Mouse (Mus musculus) common myeloid progenitor, adult 5-6 weeks (primary cell): ENCODE results near the gene Ctu2. TPM values are rescaled to one million over a fixed set of nuclear protein-coding genes. Genes with fewer than 3 reads are reported as not detected.

ENCODE experiments used
- ATAC-seq: replicated peaks from 2 replicates; pipeline ENCODE4 v1.8.0; 2016; ENCODE audit warnings: low read depth, mild to moderate bottlenecking, moderate TSS enrichment, inconsistent platforms; ENCODE audit not compliant: poor library complexity, severe bottlenecking
- total RNA-seq: library from RNA; stranded (forward); fragments of 200-1000, 187-1606 nt; gene quantifications from 2 replicates; pipeline ENCODE4 v1.2.3, GENCODE M21; 2017

Ctu2 gene
- total RNA-seq = 7.8 and 26.5 TPM in 2 replicates

- ATAC-seq = peak; percentile 51
Observed at GRCm38 (mm10) chr8:122475580-122476320, at the start of gene Ctu2, which contains the start of gene Rnf166. TSS of gene Ctu2 (plus strand) at chr8:122476143. TSS of gene Rnf166 (minus strand) at chr8:122476064.

GRCm38 (mm10) chr8:122426145-122426544, 49.8 kb upstream of the Ctu2 start:
- ATAC-seq = no peak

DNA sequence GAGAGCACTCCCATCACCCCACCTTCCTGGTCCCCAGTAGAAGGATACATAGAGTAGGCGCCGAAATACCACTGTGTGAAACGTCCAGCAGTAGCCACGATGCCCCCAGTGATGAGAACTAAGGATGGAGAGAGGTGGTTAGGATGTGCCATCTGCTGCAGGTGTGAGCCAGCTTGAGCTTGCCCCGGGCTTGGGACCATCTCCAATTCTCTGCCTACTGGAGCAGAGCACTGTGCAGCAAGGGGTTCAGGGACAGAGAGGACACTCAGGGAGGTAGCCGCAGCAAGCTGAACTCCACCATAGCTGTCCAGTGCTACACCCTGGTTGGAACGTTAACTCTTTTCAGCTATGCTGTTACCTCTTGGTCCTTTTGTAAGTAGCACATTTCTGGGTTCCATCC, 48.3 kb upstream of the Ctu2 start:
- ATAC-seq = no peak

DNA sequence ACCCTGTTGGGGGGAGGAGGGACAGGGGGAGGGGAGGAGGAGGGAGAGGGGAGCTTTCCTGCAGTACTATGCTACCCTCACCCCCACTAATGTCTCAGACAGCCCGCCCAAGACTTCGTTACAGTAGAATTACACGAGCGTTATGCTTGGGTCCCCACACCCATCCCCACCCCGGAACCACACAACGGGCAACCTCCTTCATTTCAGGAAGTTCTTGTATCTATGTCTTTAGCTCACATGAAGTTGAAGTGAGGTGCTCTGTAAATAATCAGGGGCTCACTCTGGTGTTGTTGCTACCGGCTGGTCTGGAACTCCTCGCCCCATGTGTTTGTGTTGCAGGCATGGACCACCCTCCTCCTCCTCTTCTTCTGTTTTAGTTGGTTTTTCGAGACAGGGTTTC, 47.8 kb upstream of the Ctu2 start:
- no peak for ATAC-seq

DNA sequence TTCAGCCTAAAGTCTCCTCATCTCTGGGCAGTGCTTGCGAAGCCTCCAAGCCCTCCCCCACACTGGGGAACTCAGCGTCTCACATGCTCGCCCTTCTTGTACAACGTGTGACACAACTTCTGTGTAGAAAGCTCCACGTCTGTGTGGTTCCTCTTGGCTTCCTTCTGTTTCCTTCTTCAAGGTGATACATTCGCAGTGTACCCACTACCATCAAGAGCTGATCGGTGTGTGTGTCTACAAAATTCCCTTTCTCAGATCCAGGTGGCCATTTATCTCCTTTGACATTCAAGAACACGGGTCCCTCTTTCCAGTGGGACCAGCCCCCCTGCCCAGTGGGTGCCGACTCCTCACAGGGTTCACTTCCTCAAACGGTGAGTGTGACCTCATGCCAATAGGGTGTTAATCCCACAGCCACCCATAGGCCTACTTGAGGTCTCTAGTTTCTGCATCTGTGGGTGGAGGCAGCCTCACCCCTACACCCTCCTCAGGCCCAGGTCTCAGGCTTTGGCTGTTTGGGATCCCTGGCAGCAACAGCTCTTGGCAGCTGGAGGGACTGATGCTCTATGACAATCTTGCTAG, 45.8 kb upstream of the Ctu2 start:
- ATAC-seq = peak; percentile 63

DNA sequence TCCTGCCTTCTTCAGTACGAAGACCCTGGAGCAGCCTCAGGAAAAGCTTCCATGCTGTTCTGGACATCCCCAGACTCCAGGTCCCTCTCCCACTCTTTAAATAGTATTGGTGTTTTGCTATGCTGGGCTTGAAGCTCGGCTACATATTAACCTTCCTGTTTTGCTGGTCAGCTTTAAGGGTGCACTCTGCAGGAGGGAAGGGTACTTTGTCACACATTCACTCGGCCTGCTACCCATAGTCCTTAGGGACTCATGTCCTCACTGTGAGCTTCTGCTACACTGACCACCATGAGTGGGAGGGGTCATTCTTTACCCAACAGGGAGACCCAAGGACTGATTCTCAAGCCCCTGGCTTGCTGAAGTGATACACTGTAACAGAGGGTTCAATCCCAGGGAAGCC, 45.3 kb upstream of the Ctu2 start:
- ATAC-seq = no peak

- no peak for ATAC-seq
Observed at GRCm38 (mm10) chr8:122431694-122432442, 44.1 kb upstream of the Ctu2 start.

- peak; percentile 64 for ATAC-seq
Observed at GRCm38 (mm10) chr8:122432443-122433268, 43.3 kb upstream of the Ctu2 start, which contains the start of gene Cyba. TSS of gene Cyba (minus strand) at chr8:122432930.

DNA sequence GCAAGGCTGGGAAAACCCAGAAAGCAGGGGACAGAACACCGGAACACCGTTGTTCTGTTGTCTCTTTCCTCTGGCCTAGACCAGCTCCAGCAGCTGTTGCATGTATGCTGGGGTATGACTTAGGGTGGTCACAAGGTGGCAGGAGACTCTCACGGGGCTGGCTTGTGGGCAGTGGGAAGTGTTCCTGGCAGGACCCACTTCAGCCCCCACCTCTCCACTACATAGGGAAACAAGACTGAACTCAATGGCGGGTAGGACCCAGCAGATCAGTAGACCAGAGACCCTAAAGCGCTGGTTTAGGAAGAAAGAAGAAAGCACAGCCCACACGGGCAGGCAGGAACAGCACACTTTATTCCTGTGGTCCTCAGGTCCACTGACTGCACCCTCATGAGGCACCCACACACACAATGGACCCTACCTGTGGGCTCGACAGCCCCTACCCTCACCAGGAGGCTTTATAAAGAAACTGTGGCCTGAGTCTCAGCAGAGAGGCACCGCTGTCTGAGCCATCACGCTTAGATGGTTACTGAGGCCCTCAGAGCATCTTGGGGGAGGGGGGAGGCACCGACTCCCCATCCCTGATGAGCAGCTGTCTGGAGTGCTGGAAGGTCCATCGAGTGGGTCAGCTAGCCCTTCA, 42.6 kb upstream of the Ctu2 start:
- peak; percentile 30 for ATAC-seq

DNA sequence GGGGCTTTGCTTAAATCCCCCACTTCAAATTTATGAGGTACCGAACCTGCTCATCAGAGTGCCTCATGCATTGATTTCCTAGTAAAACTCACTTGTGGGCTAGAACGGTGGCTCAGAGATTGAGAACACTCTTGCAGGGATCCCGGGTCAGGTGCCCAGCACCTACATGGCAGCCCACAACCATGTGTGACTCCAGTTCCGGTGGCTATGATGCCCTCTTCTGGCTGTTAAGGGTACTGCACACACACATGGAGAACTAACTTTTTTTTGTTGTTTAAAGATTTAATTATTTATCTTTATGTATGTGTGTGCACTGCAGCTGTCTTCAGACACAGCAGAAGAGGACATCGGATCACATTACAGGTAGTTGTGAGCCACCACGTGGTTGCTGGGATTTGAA, 40.6 kb upstream of the Ctu2 start:
- ATAC-seq = no peak

DNA sequence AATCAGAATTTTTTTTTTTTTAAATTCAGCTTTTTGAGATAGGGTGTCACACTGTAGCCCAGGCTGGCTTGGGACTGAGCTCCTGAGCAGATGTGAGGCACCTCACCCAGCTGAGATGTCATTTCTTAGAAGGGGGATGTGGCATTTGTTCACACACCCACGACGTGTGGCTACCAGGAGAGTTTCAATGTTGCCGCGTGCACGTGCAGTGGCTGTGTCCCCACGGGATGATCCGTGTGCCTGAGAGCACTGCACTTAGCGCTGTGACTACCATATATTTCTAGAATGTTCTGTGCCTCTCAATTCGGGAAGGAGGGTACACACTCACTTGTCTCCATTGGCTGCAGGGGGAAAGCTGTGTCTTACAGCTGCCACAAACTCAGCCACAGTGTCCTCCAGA, 39.8 kb upstream of the Ctu2 start:
- ATAC-seq = no peak

- ATAC-seq = no peak
Observed at GRCm38 (mm10) chr8:122436586-122437125, 39.3 kb upstream of the Ctu2 start.

GRCm38 (mm10) chr8:122437708-122438331, 38.1 kb upstream of the Ctu2 start:
- 0 out of 2 replicates have a peak, but pooled peaks have one; percentile 6 for ATAC-seq

DNA sequence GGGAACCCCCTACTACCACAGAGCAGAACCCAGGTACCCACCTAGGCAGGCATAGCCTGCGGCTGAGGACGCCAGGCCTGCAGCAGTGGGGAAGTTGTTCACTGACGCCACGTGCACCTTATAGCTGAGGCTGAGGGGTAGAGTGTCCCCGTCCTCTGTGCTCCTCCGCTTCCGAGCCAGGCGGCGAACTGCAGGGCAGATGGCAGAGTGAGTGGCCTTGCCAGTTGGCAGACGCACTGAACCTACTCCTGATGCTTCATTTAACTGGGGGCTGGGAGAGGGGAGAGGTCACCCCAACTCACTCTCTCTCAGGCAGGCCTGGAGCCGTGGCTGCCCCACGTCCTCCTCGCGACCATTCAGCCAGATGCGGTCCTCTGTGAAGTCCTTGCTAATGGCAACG, 36.6 kb upstream of the Ctu2 start:
- ATAC-seq = no peak

DNA sequence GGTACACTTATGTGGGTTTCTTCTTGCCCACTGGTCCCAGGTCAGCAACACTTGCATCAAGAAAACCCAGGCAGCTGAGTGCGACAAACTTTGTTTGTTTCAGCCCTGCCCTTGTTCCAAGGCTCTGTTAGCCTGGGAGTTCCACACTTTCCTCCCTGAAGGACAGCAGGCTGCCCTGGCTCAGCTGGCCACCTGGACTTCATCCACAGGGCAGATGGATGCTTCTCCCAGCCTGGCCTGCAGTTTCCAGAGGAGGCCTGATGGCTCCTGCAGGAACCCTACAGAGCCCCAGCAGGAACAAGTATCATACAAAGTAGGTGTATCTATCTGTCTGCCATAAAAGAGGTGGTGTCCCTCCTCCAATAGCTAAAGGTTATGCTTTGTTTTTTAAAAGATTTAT, 34.6 kb upstream of the Ctu2 start:
- ATAC-seq = no peak

- no peak for ATAC-seq
Observed at GRCm38 (mm10) chr8:122442356-122442755, 33.6 kb upstream of the Ctu2 start.

DNA sequence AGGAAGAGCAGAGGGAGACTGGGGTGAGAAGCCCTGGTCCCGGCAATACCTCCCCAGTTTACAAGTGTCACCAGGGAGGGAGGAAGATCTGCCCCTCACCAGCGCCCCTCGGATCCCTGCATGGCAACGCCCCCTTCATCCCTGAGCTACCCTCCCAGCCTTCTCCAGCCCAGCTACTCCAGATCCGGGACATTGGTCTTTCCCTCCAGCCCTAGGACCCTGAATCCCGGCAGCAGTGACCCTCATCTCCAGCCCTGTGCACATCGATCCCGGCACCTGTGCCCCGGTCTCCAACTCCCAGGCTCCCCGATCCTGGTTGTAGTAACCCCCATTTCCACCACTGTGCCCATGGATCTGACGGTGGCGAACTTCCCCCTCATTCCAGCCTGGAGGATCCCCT, 33.2 kb upstream of the Ctu2 start:
- ATAC-seq = no peak

GRCm38 (mm10) chr8:122443262-122444006, 32.5 kb upstream of the Ctu2 start, which contains the start of gene Mvd:
TSS of gene Mvd (minus strand) at chr8:122443422.
- peak; percentile 91 for ATAC-seq
